Mouse (Mus musculus) forebrain, embryonic 12.5 days (tissue): Measurements from ENCODE around the gene Olfr1410. TPM values are rescaled to one million over a fixed set of nuclear protein-coding genes. Genes with fewer than 3 reads are reported as not detected.

Experiments used
- polyA plus RNA-seq: library from polyadenylated mRNA; unstranded; fragments of >200 nt; fragmentation: Nextera tagmentation; extraction: Ambion mirVana; gene quantifications from 2 replicates; pipeline ENCODE4 v1.2.1, GENCODE M21; 2016

Gene Olfr1410
- polyA plus RNA-seq, 1 experiment from 2014 or later: not detected

Other genes starting within 250 kb of the Olfr1410 start
- 228 and 234 TPM in 2 replicates for gene Ndufa10, start 131.9 kb upstream of the Olfr1410 start, polyA plus RNA-seq
- gene Olfr1416, start 120.7 kb upstream of the Olfr1410 start, polyA plus RNA-seq: not detected in 2 replicates
- gene Olfr1415, start 109.7 kb upstream of the Olfr1410 start, polyA plus RNA-seq: not detected in 2 replicates
- gene Olfr1414, start 87.1 kb upstream of the Olfr1410 start, polyA plus RNA-seq: 0.05 TPM in 1 of 2 replicates, not detected in the other
- gene Olfr1413, start 34.5 kb upstream of the Olfr1410 start, polyA plus RNA-seq: not detected in 2 replicates
- not detected in 2 replicates for gene Olfr1412, start 20.0 kb upstream of the Olfr1410 start, polyA plus RNA-seq
- gene Olfr1411, start 11.4 kb upstream of the Olfr1410 start, polyA plus RNA-seq: not detected in 2 replicates
- not detected in 2 replicates for gene Olfr12, start 12.0 kb downstream of the Olfr1410 start, polyA plus RNA-seq
- gene Cops9, start 36.2 kb downstream of the Olfr1410 start, polyA plus RNA-seq: 383 and 390 TPM in 2 replicates
- gene Otos, start 43.1 kb downstream of the Olfr1410 start, polyA plus RNA-seq: 0.12 and 0.20 TPM in 2 replicates
- gene Gpc1, start 225.9 kb downstream of the Olfr1410 start, polyA plus RNA-seq: 124 and 160 TPM in 2 replicates